Mouse (Mus musculus) heart, postnatal 0 days (tissue): ENCODE data around the gene Slc2a9.

Experiments
- CTCF ChIP-seq: IDR thresholded peaks from 2 replicates; pipeline ENCODE4 v1.5.1; 2016; ENCODE audit warnings: antibody characterized with exemption, control low read depth, low read depth
- EP300 ChIP-seq: IDR thresholded peaks from 2 replicates; pipeline ENCODE4 v1.6.1; 2016; ENCODE audit warnings: antibody characterized with exemption, low read depth

DNA sequence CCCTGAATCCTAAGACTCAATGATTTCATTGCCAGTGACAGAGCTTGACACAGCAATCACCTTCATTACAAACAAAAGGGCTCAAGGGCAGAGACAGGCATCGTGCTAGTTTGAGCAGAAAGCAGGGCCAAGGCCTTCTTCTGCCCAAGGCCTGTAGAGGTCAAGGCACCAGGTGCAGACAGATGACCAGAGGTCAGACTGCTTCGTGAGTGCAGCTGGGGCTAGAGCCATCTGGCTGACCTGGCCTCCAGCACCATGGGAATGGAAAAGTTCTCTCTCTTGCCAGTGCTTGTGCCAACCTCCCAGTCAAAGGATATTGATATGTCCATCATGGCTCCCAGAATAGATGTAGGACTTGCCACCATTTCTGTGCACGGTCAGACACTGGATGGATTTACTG, 33.9 kb upstream of the Slc2a9 start:
- TF ChIP-seq CTCF = no peak
- TF ChIP-seq EP300 = no peak
